Mouse (Mus musculus) myocyte (in vitro differentiated cells): ENCODE results near the gene Wdr34.

ENCODE experiments used
- CEBPB ChIP-seq: IDR thresholded peaks from 2 replicates; pipeline ENCODE4 v1.6.1; 2011; ENCODE audit warnings: mild to moderate bottlenecking, moderate library complexity; ENCODE audit not compliant: poor library complexity, insufficient read depth, severe bottlenecking
- E2F4 ChIP-seq: IDR thresholded peaks from one replicate; pipeline ENCODE4 v1.6.1; 2011; ENCODE audit warnings: mild to moderate bottlenecking, control low read depth, moderate library complexity; ENCODE audit not compliant: insufficient read depth
- MAX ChIP-seq: IDR thresholded peaks from one replicate; pipeline ENCODE4 v1.6.1; 2011; ENCODE audit warnings: low read depth, mild to moderate bottlenecking, control low read depth
- MYOD1 ChIP-seq, 3 experiments: IDR thresholded peaks; one replicate each; pipeline ENCODE4 v1.6.1; 2011; ENCODE audit warnings: control low read depth in 2 of 3, low read depth in 2 of 3, mild to moderate bottlenecking in 2 of 3, moderate library complexity in 1 of 3; ENCODE audit not compliant: insufficient read length in 2 of 3, control insufficient read depth in 1 of 3
- MYOG ChIP-seq, 3 experiments: IDR thresholded peaks; one replicate each; pipeline ENCODE4 v1.6.1; 2011; ENCODE audit warnings: control low read depth in 2 of 3, low read depth in 2 of 3, mild to moderate bottlenecking in 2 of 3; ENCODE audit not compliant: insufficient read length in 2 of 3, control insufficient read depth in 1 of 3, insufficient read depth in 1 of 3
- POLR2A ChIP-seq: IDR thresholded peaks from one replicate; pipeline ENCODE4 v1.6.1; 2011; ENCODE audit warnings: low read depth, mild to moderate bottlenecking, control low read depth, moderate library complexity; ENCODE audit not compliant: insufficient read length
- POLR2AphosphoS2 ChIP-seq: IDR thresholded peaks from one replicate; pipeline ENCODE4 v1.6.1; 2011; ENCODE audit warnings: low read depth, control low read depth; ENCODE audit not compliant: insufficient read length
- REST ChIP-seq: IDR thresholded peaks from one replicate; pipeline ENCODE4 v1.6.1; 2011; ENCODE audit warnings: mild to moderate bottlenecking, control low read depth, moderate library complexity; ENCODE audit not compliant: insufficient read depth, insufficient read length
- SRF ChIP-seq: IDR thresholded peaks from one replicate; pipeline ENCODE4 v1.6.1; 2011; ENCODE audit warnings: low read depth; ENCODE audit not compliant: control insufficient read depth, insufficient read length
- TCF12 ChIP-seq: IDR thresholded peaks from one replicate; pipeline ENCODE4 v1.6.1; 2011; ENCODE audit warnings: mild to moderate bottlenecking, control low read depth; ENCODE audit not compliant: poor library complexity, insufficient read depth, severe bottlenecking
- TCF3 ChIP-seq: IDR thresholded peaks from one replicate; pipeline ENCODE4 v1.6.1; 2011; ENCODE audit warnings: low read depth, control low read depth; ENCODE audit not compliant: insufficient read length
- USF1 ChIP-seq: IDR thresholded peaks from one replicate; pipeline ENCODE4 v1.6.1; 2011; ENCODE audit warnings: low read depth, mild to moderate bottlenecking, control low read depth, moderate library complexity

GRCm38 (mm10) chr2:30057223-30057904, 8.7 kb upstream of the Wdr34 start, which contains the start of gene Set:
- TF ChIP-seq MYOD1 (IDR thresholded peaks at IDR 0.05; ENCODE audit: control insufficient read depth in 1 of 3, insufficient read length in 2 of 3, low read depth in 2 of 3) (no peak), E2F4 (no peak), POLR2A (no peak), TCF12 (no peak), MAX (no peak), MYOG (IDR thresholded peaks at IDR 0.05; ENCODE audit: control insufficient read depth in 1 of 3, insufficient read depth in 1 of 3, insufficient read length in 2 of 3, low read depth in 2 of 3) (no peak), POLR2AphosphoS2 (no peak), USF1 (no peak), TCF3 (no peak), CEBPB (no peak), REST (no peak), SRF (no peak)
